Mouse (Mus musculus): ENCODE measurements around the gene Rab43. TPM values are rescaled to one million over a fixed set of nuclear protein-coding genes. Genes with fewer than 3 reads are reported as not detected.
"Not testable (repeated sequence)": the region's sequence is repeated elsewhere in the genome, so short reads cannot be mapped to it uniquely, and the experiment has no call there.

The Rab43 gene
- total RNA-seq, 2 experiments from 2014 or later = 4.5 to 51.5 TPM

DNA sequence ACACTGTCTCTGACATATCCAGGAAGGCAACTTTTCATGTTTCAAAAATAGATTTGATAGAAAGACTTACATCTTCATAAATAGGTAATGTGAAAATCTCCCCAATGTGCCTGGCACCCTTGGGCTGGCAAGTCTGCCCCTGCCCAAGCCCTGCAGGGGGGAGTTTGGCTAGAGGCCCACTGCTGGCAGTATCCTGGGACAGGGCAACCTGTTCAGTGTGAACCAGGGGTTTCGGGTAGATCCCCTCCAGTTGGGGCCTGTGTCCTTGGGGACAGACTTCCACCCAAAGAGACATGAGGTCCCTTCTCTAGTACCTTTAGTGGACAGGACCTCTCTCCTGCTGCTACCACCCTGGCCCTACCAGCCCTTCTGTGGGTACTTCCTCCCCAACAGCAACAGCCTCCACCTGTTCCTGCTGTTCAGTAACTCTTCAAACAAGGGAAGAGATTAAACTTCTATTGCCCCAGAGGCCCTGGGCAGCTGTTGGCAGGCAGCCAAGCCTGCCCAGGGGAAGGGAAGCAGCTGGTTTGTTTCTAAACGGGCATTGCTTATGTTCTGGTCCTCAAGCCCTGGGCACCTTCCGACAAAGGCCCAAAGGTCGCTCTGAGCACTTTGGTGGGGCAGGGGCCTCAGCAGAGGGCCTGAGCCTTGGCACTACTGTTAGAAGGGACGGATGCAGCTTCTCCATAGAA lies 22.9 kb downstream of the Rab43 start:
- peak; percentile 27; the same call in 1 of the 2 replicates for ATAC-seq (replicated peaks; ENCODE audit: low FRiP score, low TSS enrichment, poor library complexity, severe bottlenecking)

GRCm38 (mm10) chr6:87788266-87788895 lies 23.6 kb downstream of the Rab43 start:
- ATAC-seq (replicated peaks; ENCODE audit: low FRiP score, low TSS enrichment, poor library complexity, severe bottlenecking) = no peak

DNA sequence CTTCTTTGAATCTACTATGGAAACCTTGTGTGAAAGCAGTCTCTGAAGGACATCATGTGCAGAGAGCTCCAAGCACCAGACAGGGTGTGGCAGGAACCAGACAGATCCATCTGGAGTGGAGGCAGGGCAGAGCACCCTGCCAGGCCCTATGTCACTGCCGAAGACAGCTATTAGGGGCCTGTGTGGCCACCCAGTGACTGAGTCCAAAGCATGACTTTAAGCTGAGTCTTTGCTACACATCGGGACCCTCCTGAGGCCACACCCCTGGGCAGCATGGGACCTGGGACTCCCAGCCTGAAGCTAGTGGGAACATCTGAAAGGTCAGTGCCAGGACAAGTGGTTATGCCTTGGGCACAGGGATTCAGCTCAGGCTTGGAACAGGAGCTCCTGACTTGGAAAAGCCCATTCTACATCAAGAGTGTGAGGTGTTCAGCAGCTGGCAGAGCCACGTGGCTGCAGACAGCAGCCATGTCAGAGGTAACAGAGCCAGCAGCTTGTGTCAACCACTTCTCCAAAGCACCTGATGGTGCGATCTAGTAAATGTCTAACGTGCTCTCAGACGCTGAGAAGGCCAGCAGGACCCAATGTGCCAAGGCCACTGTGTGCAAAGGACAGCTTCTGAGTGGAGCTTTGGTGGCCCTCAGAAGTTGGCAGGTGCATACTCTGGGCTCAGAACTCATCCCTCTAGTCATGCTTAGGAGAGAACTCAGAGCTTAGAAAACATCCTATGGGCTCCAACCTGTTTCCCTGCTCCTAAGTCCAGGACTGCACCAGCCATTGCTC lies 24.7 kb downstream of the Rab43 start:
- no peak for ATAC-seq (replicated peaks; ENCODE audit: low FRiP score, low TSS enrichment, poor library complexity, severe bottlenecking)

- no peak for ATAC-seq (replicated peaks; ENCODE audit: low FRiP score, low TSS enrichment, poor library complexity, severe bottlenecking)
These were observed 25.3 kb downstream of the Rab43 start for GRCm38 (mm10) chr6:87786621-87787020.

DNA sequence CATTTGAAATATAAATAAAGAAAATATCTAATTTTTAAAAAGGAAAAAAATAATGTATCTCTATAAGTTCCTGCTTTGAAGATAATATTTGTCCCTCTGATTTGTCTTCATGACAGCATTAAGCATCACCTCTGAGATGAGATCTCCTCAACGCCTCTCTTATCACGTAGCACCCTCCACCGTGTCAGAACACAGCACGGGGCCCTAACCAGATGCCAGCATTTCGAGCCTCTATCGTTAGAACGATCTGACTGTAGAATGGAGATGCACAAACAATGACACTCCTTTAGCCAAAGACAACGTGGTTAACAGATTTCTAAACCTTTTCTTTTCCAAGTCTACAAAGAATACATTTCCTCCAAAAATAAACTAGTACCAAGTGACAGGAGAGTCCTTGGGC lies 27.9 kb downstream of the Rab43 start:
- ATAC-seq (replicated peaks; ENCODE audit: low FRiP score, low TSS enrichment, poor library complexity, severe bottlenecking) = no peak

DNA sequence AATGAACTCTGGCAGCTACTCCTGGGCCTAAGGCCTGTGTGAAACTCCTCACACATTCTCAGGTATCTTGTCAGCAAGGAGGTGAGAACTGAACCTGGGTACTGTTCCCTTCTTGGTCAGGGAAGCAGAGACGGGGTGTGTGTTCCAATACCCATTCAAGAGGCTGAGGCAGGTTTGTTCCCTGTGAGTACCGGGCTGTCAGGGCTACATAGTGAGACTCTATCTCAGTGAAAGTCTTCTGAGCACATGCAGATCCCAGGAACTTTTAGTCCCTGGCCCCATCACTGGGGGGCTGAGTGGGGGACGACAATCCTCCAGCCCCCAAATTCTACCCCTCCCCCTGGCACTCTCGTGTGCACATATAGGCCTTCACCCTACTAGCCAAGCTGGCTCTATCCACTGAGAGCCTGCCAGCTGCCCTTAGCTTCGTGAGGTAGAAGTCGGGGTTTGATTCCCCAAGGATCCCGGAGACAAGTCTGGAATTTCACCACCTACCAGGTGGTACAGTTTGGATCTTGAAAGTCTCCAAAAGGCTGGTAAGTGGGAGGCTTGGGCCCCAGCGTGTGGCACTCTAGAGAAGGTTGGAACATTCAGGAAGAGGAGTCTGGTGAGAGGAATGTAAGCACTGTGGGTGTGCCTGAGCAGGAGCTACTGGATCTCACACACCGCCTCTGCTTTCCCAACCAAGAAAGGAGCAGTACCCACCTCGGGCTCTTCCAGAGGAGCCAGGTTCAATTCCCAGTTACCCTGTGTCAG lies 31.2 kb downstream of the Rab43 start:
- ATAC-seq (replicated peaks; ENCODE audit: low FRiP score, low TSS enrichment, poor library complexity, severe bottlenecking) = no peak

GRCm38 (mm10) chr6:87779174-87780165 lies 32.5 kb downstream of the Rab43 start:
- ATAC-seq (replicated peaks; ENCODE audit: low FRiP score, low TSS enrichment, poor library complexity, severe bottlenecking) = peak; percentile 10; the same call in 1 of the 2 replicates

DNA sequence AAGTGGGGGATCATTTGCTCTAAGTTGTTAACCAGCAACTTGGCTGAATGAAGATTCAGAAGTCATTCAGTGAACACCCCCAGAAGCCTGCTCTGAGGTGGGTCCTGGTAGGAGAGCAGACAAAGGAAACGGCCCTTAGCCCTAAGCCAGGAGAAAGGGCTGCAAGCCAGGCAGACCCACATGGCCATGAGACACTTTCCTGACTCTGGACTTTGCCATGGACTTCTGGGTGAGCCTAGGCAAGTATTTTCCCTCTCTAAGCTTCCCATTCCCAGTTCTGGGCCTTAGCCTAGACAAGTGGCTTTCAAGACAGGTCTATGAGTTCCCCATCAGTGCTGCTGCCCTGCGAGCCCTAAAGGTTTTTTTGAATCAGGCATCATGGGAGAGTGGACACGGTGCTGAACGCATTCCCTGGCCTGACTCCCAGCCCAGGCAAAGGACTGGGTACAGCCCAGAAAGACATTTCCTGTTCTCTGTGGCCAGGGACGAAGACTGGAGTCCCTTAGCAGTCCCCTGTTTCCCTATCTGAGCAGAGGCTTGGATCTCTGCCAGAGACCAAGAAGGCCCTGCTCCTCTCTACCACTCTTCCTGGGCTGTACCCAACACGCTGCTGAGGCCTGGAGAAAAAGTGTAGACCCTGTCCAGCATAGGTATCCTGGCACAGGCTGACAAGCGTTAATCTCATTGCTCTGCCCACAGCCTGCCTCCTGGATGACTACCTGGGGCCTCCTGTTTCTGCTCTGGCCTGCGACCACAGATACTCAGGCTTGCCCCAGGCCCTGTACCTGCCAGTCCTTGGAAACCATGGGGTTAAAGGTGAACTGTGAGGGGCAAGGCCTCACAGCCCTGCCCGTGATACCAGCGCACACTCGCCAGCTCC lies 33.4 kb downstream of the Rab43 start:
- peak; percentile 32 for ATAC-seq (replicated peaks; ENCODE audit: low FRiP score, low TSS enrichment, poor library complexity, severe bottlenecking)

- no peak for ATAC-seq (replicated peaks; ENCODE audit: low FRiP score, low TSS enrichment, poor library complexity, severe bottlenecking)
These were observed 34.1 kb downstream of the Rab43 start, which contains the start of gene Gp9 for GRCm38 (mm10) chr6:87777842-87778241. TSS of gene Gp9 (plus strand) at chr6:87778072.

- no peak for ATAC-seq (replicated peaks; ENCODE audit: low FRiP score, low TSS enrichment, poor library complexity, severe bottlenecking)
These were observed 35.3 kb downstream of the Rab43 start for GRCm38 (mm10) chr6:87776663-87777062.

- ATAC-seq (replicated peaks; ENCODE audit: low FRiP score, low TSS enrichment, poor library complexity, severe bottlenecking) = peak; percentile 97
These were observed 36.2 kb downstream of the Rab43 start for GRCm38 (mm10) chr6:87775588-87776245.

DNA sequence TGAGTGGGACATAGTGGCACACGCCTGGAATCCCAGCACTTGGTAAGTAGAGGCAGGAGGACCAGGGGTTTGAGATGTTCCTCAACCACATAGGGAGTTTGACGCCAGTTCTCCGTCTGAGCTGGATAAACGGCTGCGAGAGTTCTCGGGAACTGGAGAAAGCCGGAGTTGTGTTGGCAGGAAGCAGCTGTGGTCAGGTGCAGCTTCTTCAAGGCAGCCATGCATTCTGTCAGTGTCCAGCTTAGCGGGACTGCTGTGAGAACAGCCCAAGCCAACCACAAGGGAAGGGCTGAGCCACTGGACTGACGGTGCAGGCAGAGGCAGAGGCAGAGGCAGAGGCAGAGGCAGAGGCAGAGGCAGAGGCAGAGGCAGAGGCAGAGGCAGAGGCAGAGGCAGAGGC lies 37.1 kb downstream of the Rab43 start:
- no peak for ATAC-seq (replicated peaks; ENCODE audit: low FRiP score, low TSS enrichment, poor library complexity, severe bottlenecking)

DNA sequence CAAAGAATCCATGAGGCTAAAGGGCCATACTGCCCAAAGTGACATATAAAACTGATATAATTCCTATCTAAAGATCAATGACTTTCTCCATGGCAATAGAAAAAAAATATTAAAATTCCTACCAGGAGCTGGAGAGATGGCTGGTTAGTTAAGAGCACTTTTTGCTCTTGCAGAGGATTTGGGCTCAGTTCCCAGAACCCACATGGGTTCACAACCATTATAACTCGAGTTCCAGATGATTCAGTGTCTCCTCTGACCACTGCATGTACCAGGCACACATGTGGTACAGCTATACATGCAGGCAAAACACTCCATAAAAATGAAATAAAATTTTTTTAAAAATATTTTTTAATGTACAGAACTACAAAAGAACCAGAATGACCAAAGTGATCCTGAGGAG lies 37.5 kb downstream of the Rab43 start:
- no peak for ATAC-seq (replicated peaks; ENCODE audit: low FRiP score, low TSS enrichment, poor library complexity, severe bottlenecking)

DNA sequence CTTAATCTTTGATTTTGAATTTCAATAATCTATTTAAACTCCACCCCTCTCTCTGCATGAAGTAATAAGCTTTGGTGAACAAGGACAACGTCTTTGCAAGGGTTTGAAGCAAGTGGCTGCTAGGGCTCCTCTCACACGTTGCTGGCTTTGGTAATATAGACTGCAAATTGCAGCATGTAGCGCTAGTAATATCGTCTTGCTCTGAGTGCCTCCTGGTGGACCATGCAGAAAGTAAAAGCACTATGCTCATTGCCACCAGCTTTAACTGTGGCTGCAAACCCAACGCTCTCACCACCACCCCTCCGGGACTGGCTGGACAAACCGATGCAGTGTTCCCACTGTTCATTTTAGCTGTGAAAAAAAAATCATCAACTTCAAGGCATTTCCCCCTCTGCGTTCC lies 41.3 kb downstream of the Rab43 start:
- peak; percentile 94 for ATAC-seq (replicated peaks; ENCODE audit: low FRiP score, low TSS enrichment, poor library complexity, severe bottlenecking)

- not testable (repeated sequence) for ATAC-seq (replicated peaks; ENCODE audit: low FRiP score, low TSS enrichment, poor library complexity, severe bottlenecking)
These were observed 47.7 kb downstream of the Rab43 start for GRCm38 (mm10) chr6:87764296-87764695.

- peak; percentile 99 for ATAC-seq (replicated peaks; ENCODE audit: low FRiP score, low TSS enrichment, poor library complexity, severe bottlenecking)
These were observed 48.3 kb downstream of the Rab43 start for GRCm38 (mm10) chr6:87763376-87764280.
